Mouse (Mus musculus) lung, embryonic 14.5 days (tissue): ENCODE results near the gene Flnb. TPM values are rescaled to one million over a fixed set of nuclear protein-coding genes. Genes with fewer than 3 reads are reported as not detected.

ENCODE experiments used
- ATAC-seq: fragments of 200-750 bp; cut with Nextera tagmentation; 2 replicates; pipeline ENCODE4 v1.8.0; 2017; ENCODE audit warnings: mild to moderate bottlenecking, moderate TSS enrichment, moderate library complexity; ENCODE audit not compliant: insufficient read depth
- DNase-seq: peaks from one replicate; pipeline ENCODE4 v3.0.0-alpha.2; 2015
- H3K27ac ChIP-seq: fragments of 300-500 bp; sonication (generic); 2 replicates; pipeline ENCODE4 v1.5.1; 2014; ENCODE audit warnings: low read depth, mild to moderate bottlenecking, moderate library complexity
- H3K27me3 ChIP-seq: fragments of 300-500 bp; sonication (generic); 2 replicates; pipeline ENCODE4 v1.6.1; 2014; ENCODE audit warnings: low read length, control low read depth; ENCODE audit not compliant: insufficient read depth
- H3K36me3 ChIP-seq: fragments of 300-500 bp; sonication (generic); 2 replicates; pipeline ENCODE4 v1.6.1; 2014; ENCODE audit warnings: control low read depth; ENCODE audit not compliant: insufficient read depth
- H3K4me1 ChIP-seq: fragments of 300-500 bp; sonication (generic); 2 replicates; pipeline ENCODE4 v1.6.1; 2014; ENCODE audit warnings: antibody characterized with exemption, control low read depth; ENCODE audit not compliant: insufficient read depth
- H3K4me2 ChIP-seq: fragments of 300-500 bp; sonication (generic); 2 replicates; pipeline ENCODE4 v1.6.1; 2014; ENCODE audit warnings: mild to moderate bottlenecking
- H3K4me3 ChIP-seq: fragments of 300-500 bp; sonication (generic); 2 replicates; pipeline ENCODE4 v1.5.1; 2014; ENCODE audit warnings: low read depth, low read length
- H3K9ac ChIP-seq: fragments of 300-500 bp; sonication (generic); 2 replicates; pipeline ENCODE4 v1.6.1; 2014
- H3K9me3 ChIP-seq: fragments of 300-500 bp; sonication (generic); 2 replicates; pipeline ENCODE4 v1.6.1; 2016; ENCODE audit warnings: low read depth, low read length, control low read depth
- CTCF ChIP-seq: IDR thresholded peaks from 2 replicates; pipeline ENCODE4 v1.5.1; 2016; ENCODE audit warnings: antibody characterized with exemption, low read depth
- WGBS: fragments of 180-500 bp; shearing (Covaris S2); extraction: QIAGEN DNeasy Blood & Tissue Kit; methylation state at CpG from one replicate; pipeline ENCODE4 v1.1.7; 2014; 5-methylcytosine and 5-hydroxymethylcytosine counted together
- polyA plus RNA-seq: library from polyadenylated mRNA; unstranded; fragments of >200 nt; fragmentation: Nextera tagmentation; extraction: Ambion mirVana; gene quantifications from 2 replicates; pipeline ENCODE4 v1.2.1, GENCODE M21; 2014

Flnb gene
- polyA plus RNA-seq, 1 experiment from 2014 or later = 22.5 TPM

- H3K9ac ChIP-seq = no peak overlapping the region
- WGBS = 62% methylated on average over 12 of the region's 12 CpGs
- no peak overlapping the region for H3K4me2 ChIP-seq
- H3K9me3 ChIP-seq = no peaks in the 10 kb centered on the region
- H3K27me3 ChIP-seq = no peaks in the 10 kb centered on the region
- no peaks in the 10 kb centered on the region for H3K36me3 ChIP-seq
- H3K4me3 ChIP-seq = no peak overlapping the region
- TF ChIP-seq CTCF = no peak
- H3K27ac ChIP-seq = no peak overlapping the region
- peak; percentile 69; the same call in 1 of the 2 replicates for ATAC-seq
- H3K4me1 ChIP-seq = no peaks in the 10 kb centered on the region
- DNase-seq = peak; percentile 43
Measured at GRCm38 (mm10) chr14:7809043-7809955, 8.5 kb upstream of the Flnb start.

GRCm38 (mm10) chr14:7818463-7819121, 835 bp downstream of the Flnb start:
- Histone ChIP-seq H3K36me3 (no peaks in the 10 kb centered on the region), H3K27ac (0 out of 2 replicates have a peak overlapping the region, but pooled peaks have one; percentile 8), H3K4me1 (peaks cover 18% of the 10 kb centered on the region), H3K27me3 (no peaks in the 10 kb centered on the region), H3K4me3 (peak overlapping the region; percentile 70), H3K4me2 (peak overlapping the region; percentile 93), H3K9me3 (no peaks in the 10 kb centered on the region), H3K9ac (peak overlapping the region; percentile 72)
- under 1% methylated on average over 36 of the region's 36 CpGs for WGBS
- peak; percentile 25; the same call in 1 of the 2 replicates for ATAC-seq
- TF ChIP-seq CTCF = no peak
- DNase-seq = peak; percentile 37

- no peaks in the 10 kb centered on the region for H3K9me3 ChIP-seq
- H3K27me3 ChIP-seq = no peaks in the 10 kb centered on the region
- peak overlapping the region; percentile 70 for H3K4me3 ChIP-seq
- H3K4me1 ChIP-seq = peaks cover 18% of the 10 kb centered on the region
- peak overlapping the region; percentile 72; the same call in 1 of the 2 replicates for H3K9ac ChIP-seq
- TF ChIP-seq CTCF = no peak
- 58% methylated on average over 5 of the region's 5 CpGs for WGBS
- DNase-seq (peak; percentile 49), ATAC-seq (no peak)
- no peaks in the 10 kb centered on the region for H3K36me3 ChIP-seq
- H3K4me2 ChIP-seq = peak overlapping the region; percentile 93
- H3K27ac ChIP-seq = no peak overlapping the region
Measured at GRCm38 (mm10) chr14:7819446-7819845, 1.7 kb downstream of the Flnb start.

- WGBS = 46% methylated on average over 8 of the region's 8 CpGs
- DNase-seq (peak; percentile 48), ATAC-seq (no peak)
- no peak for TF ChIP-seq CTCF
- Histone ChIP-seq H3K4me3 (no peak overlapping the region), H3K27ac (no peak overlapping the region), H3K27me3 (no peaks in the 10 kb centered on the region), H3K4me2 (peak overlapping the region; percentile 7; the same call in 1 of the 2 replicates), H3K36me3 (no peaks in the 10 kb centered on the region), H3K9me3 (no peaks in the 10 kb centered on the region), H3K9ac (no peak overlapping the region), H3K4me1 (peaks cover 20% of the 10 kb centered on the region)
Measured at GRCm38 (mm10) chr14:7821341-7821740, 3.6 kb downstream of the Flnb start.

GRCm38 (mm10) chr14:7822693-7823092, 4.9 kb downstream of the Flnb start:
- H3K4me2 ChIP-seq = no peak overlapping the region
- ATAC-seq (peak; percentile 36; the same call in 1 of the 2 replicates), DNase-seq (peak; percentile 80)
- H3K27me3 ChIP-seq = no peaks in the 10 kb centered on the region
- peak overlapping the region; percentile 39; the same call in 1 of the 2 replicates for H3K27ac ChIP-seq
- no peak for TF ChIP-seq CTCF
- no peaks in the 10 kb centered on the region for H3K9me3 ChIP-seq
- no peak overlapping the region for H3K9ac ChIP-seq
- no peaks in the 10 kb centered on the region for H3K36me3 ChIP-seq
- WGBS = 30% methylated on average over 7 of the region's 7 CpGs
- H3K4me3 ChIP-seq = no peak overlapping the region
- peaks cover 24% of the 10 kb centered on the region for H3K4me1 ChIP-seq

GRCm38 (mm10) chr14:7824651-7825268, 7.0 kb downstream of the Flnb start:
- Histone ChIP-seq H3K27ac (no peak overlapping the region), H3K4me3 (no peak overlapping the region), H3K27me3 (no peaks in the 10 kb centered on the region), H3K4me1 (peaks cover 17% of the 10 kb centered on the region), H3K36me3 (no peaks in the 10 kb centered on the region), H3K4me2 (no peak overlapping the region), H3K9me3 (no peaks in the 10 kb centered on the region), H3K9ac (no peak overlapping the region)
- no peak for TF ChIP-seq CTCF
- no peak for DNase-seq
- ATAC-seq = no peak
- 37% methylated on average over 8 of the region's 8 CpGs for WGBS
